Mouse (Mus musculus) cortical plate, adult 2 months (tissue): Measurements from ENCODE around the gene Slfn3. TPM values are rescaled to one million over a fixed set of nuclear protein-coding genes. Genes with fewer than 3 reads are reported as not detected.
"Not testable (repeated sequence)": the region's sequence is repeated elsewhere in the genome, so short reads cannot be mapped to it uniquely, and the experiment has no call there.

Experiments
- H3K27ac ChIP-seq: fragments of 200-500 bp; 2 replicates; pipeline ENCODE4 v1.5.1; 2012; ENCODE audit warnings: low read length, control low read depth, inconsistent platforms; ENCODE audit not compliant: insufficient read depth
- H3K4me1 ChIP-seq: fragments of 200-500 bp; 2 replicates; pipeline ENCODE4 v1.6.1; 2011; ENCODE audit warnings: low read length; ENCODE audit not compliant: control insufficient read depth, insufficient read depth
- H3K4me3 ChIP-seq: fragments of 200-500 bp; 2 replicates; pipeline ENCODE4 v1.5.1; 2011; ENCODE audit warnings: mild to moderate bottlenecking, low read length, control low read depth; ENCODE audit not compliant: insufficient read depth
- CTCF ChIP-seq: fragments of 200-500 bp; IDR thresholded peaks from 2 replicates; pipeline ENCODE4 v1.5.1; 2011; ENCODE audit warnings: mild to moderate bottlenecking, control low read depth, low read length; ENCODE audit not compliant: insufficient read depth; ENCODE audit errors: extremely low read depth
- POLR2A ChIP-seq: fragments of 200-500 bp; IDR thresholded peaks from 2 replicates; pipeline ENCODE4 v1.6.1; 2011; ENCODE audit warnings: mild to moderate bottlenecking, low read length, control low read depth; ENCODE audit not compliant: insufficient read depth; ENCODE audit errors: extremely low read depth
- polyA plus RNA-seq: library from polyadenylated mRNA; depleted of rRNA; stranded (reverse); fragments of >200 nt; gene quantifications from 2 replicates; pipeline ENCODE4 v1.2.3, GENCODE M21; 2012; rRNA removed

The Slfn3 gene
- 0.46 and 0.74 TPM in 2 replicates for polyA plus RNA-seq

DNA sequence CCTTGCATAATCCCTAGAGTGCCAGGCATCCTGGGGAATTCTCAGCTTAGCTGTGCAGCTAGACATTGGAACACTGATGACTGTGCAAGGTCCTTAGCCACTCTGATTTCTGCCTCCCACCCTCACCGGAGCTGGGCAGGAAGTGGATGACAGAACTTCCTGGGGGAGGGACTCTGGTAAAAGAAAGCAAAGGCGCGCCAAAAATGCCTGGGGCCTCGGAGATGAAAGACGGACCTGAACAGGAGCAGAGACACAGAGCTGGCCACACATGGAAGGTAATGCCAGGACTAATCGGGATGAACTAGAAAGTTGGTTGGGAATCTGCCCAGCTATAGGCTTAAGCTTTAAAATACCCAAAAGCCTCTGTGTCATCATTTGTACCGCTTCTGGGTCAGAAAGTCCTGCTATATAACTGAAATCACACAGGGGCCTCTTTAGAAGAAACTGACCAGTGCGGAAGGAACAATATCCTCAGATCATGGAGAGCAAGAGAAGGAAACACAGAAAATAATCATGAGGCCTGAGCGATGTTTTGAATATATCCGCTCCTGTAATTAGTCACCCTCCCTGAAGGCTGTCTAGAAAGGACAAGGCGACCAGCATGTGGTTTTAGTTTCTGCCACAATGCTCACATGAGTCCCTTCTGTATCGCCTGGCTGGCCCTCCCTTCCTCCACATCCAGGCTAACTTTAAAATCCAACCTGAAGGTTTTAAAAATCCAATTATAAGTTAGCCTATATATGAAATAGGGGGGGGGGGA is at the start of gene Slfn3:
Gene Slfn3, plus strand, starts transcription at position 197 of the 760 bp plus-strand sequence.
- Histone ChIP-seq H3K4me1 (no peaks in the 10 kb centered on the region), H3K4me3 (no peak within 1 kb of the TSS; the same call in 1 of the 2 replicates), H3K27ac (no peak within 1 kb of the TSS)
- no peak for TF ChIP-seq CTCF
- TF ChIP-seq POLR2A, result no peak

DNA sequence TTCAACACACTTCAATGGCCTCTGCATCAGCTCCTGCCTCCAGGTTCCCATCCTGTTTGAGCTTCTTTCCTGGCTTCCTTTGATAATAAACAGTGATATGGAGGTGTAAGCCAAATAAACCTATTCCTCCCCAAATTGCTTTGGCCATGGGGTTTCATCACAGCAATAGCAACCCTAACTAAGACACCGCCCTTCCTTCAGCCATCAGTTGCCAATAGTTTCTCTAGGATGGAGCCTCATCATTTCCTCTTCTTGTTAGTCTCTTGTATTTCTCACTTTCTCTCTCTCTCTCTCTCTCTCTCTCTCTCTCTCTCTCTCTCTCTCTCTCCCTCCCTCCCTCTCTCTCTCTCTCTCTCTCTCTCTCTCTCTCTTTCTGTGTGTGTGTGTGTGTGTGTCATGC is 42.2 kb upstream of the Slfn3 start:
- not testable (repeated sequence) for H3K4me1 ChIP-seq, H3K4me3 ChIP-seq, H3K27ac ChIP-seq

DNA sequence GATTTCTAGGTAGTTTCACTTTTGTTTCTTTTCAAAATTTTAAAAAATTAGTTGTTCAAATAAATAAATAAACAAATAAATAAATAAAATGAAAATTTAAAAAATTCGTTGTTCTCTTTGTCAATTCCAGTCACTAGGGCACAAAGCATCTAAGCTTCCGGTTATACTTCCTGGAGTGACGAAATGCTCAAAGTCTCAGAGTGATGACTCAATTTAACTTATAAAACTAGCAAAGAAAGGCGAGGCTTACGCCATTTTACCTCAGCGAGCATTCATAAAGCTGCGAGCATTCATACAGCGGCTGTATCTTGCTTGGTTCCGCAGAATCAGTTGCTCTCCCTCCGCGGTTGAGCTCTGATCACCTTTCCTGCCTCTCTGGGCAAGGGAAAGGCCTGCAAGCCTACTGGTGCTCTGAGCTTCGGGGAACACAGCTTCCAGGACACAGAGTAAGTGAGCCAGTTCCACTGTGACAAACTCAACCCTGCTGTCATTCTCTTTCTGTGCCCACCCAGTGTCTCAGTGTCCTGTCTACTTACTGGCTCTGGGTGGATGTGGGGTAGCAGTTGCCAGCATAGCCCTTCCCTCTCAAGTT is 16.1 kb upstream of the Slfn3 start, which contains the start of gene Slfn4:
Gene Slfn4, plus strand, starts transcription at position 239 of the 592 bp plus-strand sequence.
- no peak within 1 kb of the TSS for H3K4me3 ChIP-seq
- H3K27ac ChIP-seq, result no peak within 1 kb of the TSS
- H3K4me1 ChIP-seq, result no peaks in the 10 kb centered on the region
- TF ChIP-seq POLR2A (no peak), CTCF (no peak)

DNA sequence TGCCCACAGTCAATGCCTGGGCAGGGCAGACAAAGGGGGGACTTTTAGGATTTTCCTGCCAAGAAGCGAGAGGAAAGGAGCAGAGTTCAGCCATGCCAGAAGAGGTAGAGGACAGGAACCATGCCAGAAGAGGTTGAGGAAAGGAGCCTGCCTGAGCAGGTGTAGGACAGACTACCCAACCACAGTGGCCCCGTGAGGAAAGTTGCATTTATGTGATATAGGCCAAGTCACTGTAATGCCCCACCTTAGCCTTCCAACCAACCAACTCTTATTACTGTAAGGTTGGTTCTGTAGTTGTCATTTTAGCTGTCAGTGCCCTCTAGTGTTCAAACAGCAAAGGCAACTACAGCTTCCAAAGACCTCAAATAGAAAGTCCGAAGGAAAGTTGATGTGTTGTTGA is 871 bp downstream of the Slfn3 start:
- no peaks in the 10 kb centered on the region for H3K4me1 ChIP-seq
- no peak overlapping the region for H3K27ac ChIP-seq
- peak; percentile 35; the same call in 1 of the 2 replicates for TF ChIP-seq CTCF
- TF ChIP-seq POLR2A, result no peak
- H3K4me3 ChIP-seq, result no peak overlapping the region

DNA sequence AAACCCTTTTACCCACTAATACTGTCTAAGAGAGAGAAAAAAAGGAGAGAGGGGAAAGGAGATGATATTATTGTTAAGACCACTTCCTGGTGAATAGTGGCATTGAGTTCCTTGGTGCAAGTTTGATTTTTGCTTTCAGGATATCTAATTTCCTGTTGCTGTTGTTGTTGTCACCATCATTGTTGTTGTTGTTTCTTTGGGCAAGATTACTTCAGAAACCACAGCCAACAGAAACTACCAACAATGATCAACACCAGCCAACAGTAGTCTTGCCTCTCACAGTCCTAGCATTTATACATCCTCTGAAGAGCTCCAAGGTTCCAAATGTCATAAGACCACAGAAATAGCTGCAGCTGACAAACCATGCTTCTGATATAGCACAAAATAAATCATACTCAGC is 13.9 kb downstream of the Slfn3 start:
- H3K4me1 ChIP-seq, result no peaks in the 10 kb centered on the region
- TF ChIP-seq POLR2A (no peak), CTCF (no peak)
- no peak overlapping the region for H3K4me3 ChIP-seq
- H3K27ac ChIP-seq, result no peak overlapping the region

DNA sequence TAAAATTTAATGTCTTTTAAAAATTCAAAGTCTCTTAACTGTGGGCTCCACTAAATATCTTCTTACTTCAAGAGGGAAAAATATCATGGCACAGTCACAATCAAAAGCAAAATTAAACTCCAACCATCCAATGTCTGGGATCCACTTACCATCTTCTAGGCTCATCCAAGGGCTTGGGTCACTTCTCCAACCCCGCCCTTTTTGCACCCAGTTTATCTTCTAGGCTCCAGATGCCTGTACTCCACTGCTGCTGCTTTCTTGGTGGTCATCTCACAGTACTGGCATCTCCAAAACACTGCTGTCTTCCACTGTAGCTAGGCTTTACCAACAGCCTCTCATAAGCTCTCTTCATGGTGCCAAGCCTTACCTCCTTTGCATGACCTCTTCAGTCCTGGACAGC is 25.0 kb downstream of the Slfn3 start:
- Histone ChIP-seq H3K27ac (no peak overlapping the region), H3K4me1 (no peaks in the 10 kb centered on the region), H3K4me3 (no peak overlapping the region)
- no peak for TF ChIP-seq POLR2A

DNA sequence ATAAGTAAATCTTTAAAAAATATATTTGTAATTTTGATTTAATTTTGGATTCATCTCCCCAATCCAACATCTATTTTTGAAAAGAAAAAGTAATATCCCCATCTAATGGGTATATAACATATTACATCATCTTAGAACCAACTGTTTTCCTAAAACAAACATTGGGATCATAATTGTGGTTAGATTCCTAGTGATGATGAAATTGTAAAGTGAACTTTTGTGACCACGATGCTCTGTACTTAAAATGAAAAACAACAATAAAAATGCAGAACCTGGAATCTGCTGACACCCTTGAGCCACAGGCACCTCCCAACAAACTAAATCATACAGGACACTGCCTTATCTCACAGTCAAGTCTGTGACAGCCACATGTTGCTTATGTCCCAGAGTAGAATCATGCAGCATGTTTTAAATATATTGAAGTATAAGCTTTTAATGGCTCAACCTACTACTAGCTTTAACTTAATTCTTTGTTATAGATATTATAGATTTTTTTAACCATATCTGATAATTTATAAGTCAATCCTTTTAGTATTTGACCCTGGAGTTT is 30.3 kb downstream of the Slfn3 start:
- H3K27ac ChIP-seq, result no peak overlapping the region

DNA sequence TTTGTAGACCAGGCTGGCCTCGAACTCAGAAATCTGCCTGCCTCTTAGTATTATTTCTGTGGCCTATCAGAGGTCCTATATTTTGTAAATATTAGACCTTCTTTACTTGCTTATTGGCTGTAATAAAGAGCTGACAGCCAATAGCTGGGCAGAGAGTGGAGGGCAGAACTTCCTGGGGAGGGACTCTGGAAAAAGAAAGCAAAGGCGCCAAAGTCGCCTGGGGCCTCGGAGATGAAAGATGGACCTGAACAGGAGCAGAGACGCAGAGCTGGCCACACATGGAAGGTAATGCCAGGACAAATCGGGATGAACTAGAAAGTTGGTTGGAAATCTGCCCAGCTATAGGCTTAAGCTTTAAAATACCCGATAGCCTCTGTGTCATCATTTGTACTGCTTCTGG is 32.2 kb downstream of the Slfn3 start:
- no peaks in the 10 kb centered on the region for H3K4me1 ChIP-seq

More for the DNA sequence above, 30.3 kb downstream of the Slfn3 start:
- no peak for TF ChIP-seq POLR2A
- TF ChIP-seq CTCF, result no peak
- H3K4me3 ChIP-seq, result no peak overlapping the region
- no peaks in the 10 kb centered on the region for H3K4me1 ChIP-seq

DNA sequence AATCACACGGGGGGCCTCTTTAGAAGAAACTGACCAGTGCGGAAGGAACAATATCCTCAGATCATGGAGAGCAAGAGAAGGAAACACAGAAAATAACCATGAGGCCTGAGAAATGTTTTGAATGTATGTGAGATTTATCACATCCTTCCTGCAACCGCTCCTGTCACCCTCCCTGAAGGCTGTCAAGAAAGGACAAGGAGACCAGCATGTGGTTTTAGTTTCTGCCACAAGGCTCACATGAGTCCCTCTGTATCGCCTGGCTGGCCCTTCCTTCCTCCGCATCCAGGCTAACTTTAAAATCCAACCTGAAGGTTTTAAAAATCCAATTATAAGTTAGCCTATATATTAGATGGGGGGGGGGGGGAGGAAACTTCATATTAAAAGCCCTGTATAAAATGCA is 32.7 kb downstream of the Slfn3 start:
- H3K4me1 ChIP-seq, H3K4me3 ChIP-seq, H3K27ac ChIP-seq: not testable (repeated sequence)

More for the DNA sequence above, 32.2 kb downstream of the Slfn3 start:
- no peak overlapping the region for H3K27ac ChIP-seq
- no peak overlapping the region for H3K4me3 ChIP-seq
- no peak for TF ChIP-seq CTCF

DNA sequence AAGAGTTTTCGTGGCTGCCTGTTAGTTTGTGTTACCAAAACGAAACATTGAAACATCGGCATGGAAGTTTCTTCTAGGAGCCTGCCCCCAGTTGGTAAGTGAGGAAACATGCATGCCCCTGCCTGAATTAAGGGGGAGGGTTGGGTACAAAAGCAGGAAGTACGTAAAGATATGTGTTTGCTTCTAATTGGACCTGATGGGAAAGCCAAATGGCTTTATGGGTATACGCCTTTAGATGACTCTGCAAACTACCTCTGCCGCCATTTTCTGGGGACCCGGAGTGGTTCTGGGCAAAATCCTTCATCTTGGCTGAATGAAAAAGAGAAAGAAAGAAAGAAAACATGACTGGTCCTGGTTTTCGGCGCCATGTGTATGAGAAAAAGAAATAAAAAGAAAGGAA is 33.1 kb downstream of the Slfn3 start:
- Histone ChIP-seq H3K27ac (no peak overlapping the region), H3K4me1 (no peaks in the 10 kb centered on the region), H3K4me3 (no peak overlapping the region)
- TF ChIP-seq POLR2A (no peak), CTCF (no peak)
